Comparison of ENCODE assay signal across 25 mouse cellular contexts in genomic region chr1:91871101-91871500, GRCm38 (mm10).
DNase-seq lines count a peak whose midpoint lies in the region; ATAC-seq lines count a peak whose summit lies in the region.
"Had no signal": no experiment of that assay in that cellular context is flagged by ENCODE, and none has a peak within 500 bp of the region (broad histone marks: within the 10 kb centered on the region; RNA-seq: fewer than 3 reads in every experiment).

No protein-coding gene starts in this region.

- no peak for DNase-seq in heart, embryonic 10.5 days (ENCODE audit: low spot score)
- DNase-seq in kidney, postnatal 14 days, result peak; percentile 37
- DNase-seq in kidney, adult 8-10 months, result no peak
- DNase-seq in limb, embryonic 10.5 days (ENCODE audit: low spot score), result no peak
- DNase-seq in retina, embryonic 14.5 days (ENCODE audit: low spot score), result peak; percentile 16
- DNase-seq in thymus, postnatal 4 days, result no peak
- DNase-seq: adrenal gland, postnatal 25 days; B cell, adult 2 months; cerebellum, adult 11-12 months; cerebellum, postnatal 10 days; forebrain, postnatal 0 days; heart, postnatal 36 days; layer of hippocampus, adult 9-11 months; thymus, postnatal 14 days had no signal

- 52% methylated on average over 6 of the region's 6 CpGs for WGBS in heart, embryonic 10.5 days
- 53% methylated on average over 6 of the region's 6 CpGs for WGBS in heart, embryonic 11.5 days (ENCODE audit: insufficient replicate concordance)
- 46% methylated on average over 6 of the region's 6 CpGs for WGBS in limb, embryonic 10.5 days

- H3K27ac ChIP-seq in heart, embryonic 10.5 days, result peak overlapping the region; percentile 29; the same call in 1 of the 2 replicates
- no peak overlapping the region for H3K27ac ChIP-seq in heart, embryonic 11.5 days (ENCODE audit: low read depth, low read length)
- peak overlapping the region; percentile 8 for H3K27ac ChIP-seq in limb, embryonic 10.5 days
- H3K27ac ChIP-seq: embryonic facial prominence, embryonic 13.5 days; forebrain, embryonic 10.5 days; heart, embryonic 15.5 days; hindbrain, embryonic 12.5 days; hindbrain, postnatal 0 days; intestine, embryonic 15.5 days; lung, embryonic 15.5 days had no signal

- 0 out of 2 replicates have a peak, but pooled peaks cover 3% of the 10 kb centered on the region for H3K27me3 ChIP-seq in heart, embryonic 10.5 days (ENCODE audit: insufficient read depth, poor library complexity, severe bottlenecking)
- H3K27me3 ChIP-seq in heart, embryonic 11.5 days (ENCODE audit: control insufficient read depth, insufficient read depth, low read length), result no peaks in the 10 kb centered on the region
- H3K27me3 ChIP-seq in limb, embryonic 10.5 days (ENCODE audit: low read depth, poor library complexity, severe bottlenecking), result no peaks in the 10 kb centered on the region
- H3K27me3 ChIP-seq: embryonic facial prominence, embryonic 13.5 days; heart, embryonic 15.5 days; hindbrain, embryonic 12.5 days; intestine, embryonic 15.5 days; lung, embryonic 15.5 days had no signal

- ATAC-seq in heart, embryonic 11.5 days (replicated peaks; ENCODE audit: insufficient number of reproducible peaks, low FRiP score, low TSS enrichment), result no peak
- ATAC-seq: forebrain, postnatal 0 days; hindbrain, postnatal 0 days; intestine, embryonic 15.5 days; midbrain, embryonic 16.5 days had no signal

- no peaks in the 10 kb centered on the region for H3K36me3 ChIP-seq in heart, embryonic 10.5 days
- no peaks in the 10 kb centered on the region for H3K36me3 ChIP-seq in heart, embryonic 11.5 days (ENCODE audit: control insufficient read depth, insufficient read depth, low read length)
- no peaks in the 10 kb centered on the region for H3K36me3 ChIP-seq in limb, embryonic 10.5 days
- H3K36me3 ChIP-seq: embryonic facial prominence, embryonic 13.5 days; forebrain, embryonic 10.5 days; heart, embryonic 15.5 days; hindbrain, embryonic 12.5 days; intestine, embryonic 15.5 days; lung, embryonic 15.5 days had no signal

- H3K9ac ChIP-seq in heart, embryonic 11.5 days (ENCODE audit: low read depth, low read length), result no peak overlapping the region
- H3K9ac ChIP-seq: embryonic facial prominence, embryonic 13.5 days; forebrain, postnatal 0 days; heart, embryonic 15.5 days; hindbrain, embryonic 12.5 days; intestine, embryonic 15.5 days; lung, embryonic 15.5 days had no signal

- no peak overlapping the region for H3K4me2 ChIP-seq in heart, embryonic 11.5 days
- H3K4me2 ChIP-seq: embryonic facial prominence, embryonic 13.5 days; heart, embryonic 15.5 days; hindbrain, embryonic 12.5 days; intestine, embryonic 15.5 days; liver, embryonic 11.5 days; lung, embryonic 15.5 days; midbrain, embryonic 11.5 days had no signal

- no peak overlapping the region for H3K4me3 ChIP-seq in heart, embryonic 10.5 days
- no peak overlapping the region for H3K4me3 ChIP-seq in heart, embryonic 11.5 days (ENCODE audit: low read depth, low read length)
- H3K4me3 ChIP-seq in limb, embryonic 10.5 days, result no peak overlapping the region
- H3K4me3 ChIP-seq: embryonic facial prominence, embryonic 13.5 days; forebrain, embryonic 10.5 days; heart, embryonic 15.5 days; hindbrain, embryonic 12.5 days; intestine, embryonic 15.5 days; lung, embryonic 15.5 days had no signal

- no peaks in the 10 kb centered on the region for H3K9me3 ChIP-seq in heart, embryonic 10.5 days
- H3K9me3 ChIP-seq in heart, embryonic 11.5 days (replicated peaks; ENCODE audit: control insufficient read depth, low read length), result no peaks in the 10 kb centered on the region
- H3K9me3 ChIP-seq in limb, embryonic 10.5 days (replicated peaks), result no peaks in the 10 kb centered on the region
- H3K9me3 ChIP-seq: embryonic facial prominence, embryonic 13.5 days; forebrain, embryonic 10.5 days; heart, embryonic 15.5 days; hindbrain, embryonic 12.5 days; intestine, embryonic 15.5 days; lung, embryonic 15.5 days had no signal

- peaks cover 43% of the 10 kb centered on the region for H3K4me1 ChIP-seq in heart, embryonic 10.5 days
- H3K4me1 ChIP-seq in heart, embryonic 11.5 days (ENCODE audit: control insufficient read depth, insufficient read depth, low read length), result peaks cover 11% of the 10 kb centered on the region
- H3K4me1 ChIP-seq in limb, embryonic 10.5 days, result peaks cover 54% of the 10 kb centered on the region

Comparison
In these comparisons a context has a peak if more than half of its experiments do, and no peak if none do; other contexts are left out.
1. DNase-seq: peak in kidney, postnatal 14 days (single experiment) and retina, embryonic 14.5 days (single experiment); none in heart, embryonic 10.5 days (single experiment), kidney, adult 8-10 months (0 of 2), limb, embryonic 10.5 days (single experiment) and thymus, postnatal 4 days (single experiment).